Mouse (Mus musculus) lung, postnatal 0 days (tissue): ENCODE data around the gene Myo9a. TPM values are rescaled to one million over a fixed set of nuclear protein-coding genes. Genes with fewer than 3 reads are reported as not detected.
A peak's percentile ranks its signal among the peaks of the same experiment; 100 is the strongest.
"Not testable (repeated sequence)": the region's sequence is repeated elsewhere in the genome, so short reads cannot be mapped to it uniquely, and the experiment has no call there.

Experiments used
- ATAC-seq: fragments of 200-750 bp; cut with Nextera tagmentation; 2 replicates; pipeline ENCODE4 v1.8.0; 2017; ENCODE audit warnings: moderate library complexity
- DNase-seq: peaks from one replicate; pipeline ENCODE4 v3.0.0-alpha.2; 2016; ENCODE audit warnings: low spot score
- H3K27ac ChIP-seq: fragments of 300-500 bp; sonication (generic); 2 replicates; pipeline ENCODE4 v1.5.1; 2014; ENCODE audit warnings: antibody characterized with exemption, mild to moderate bottlenecking, low read length, mixed read lengths
- H3K27me3 ChIP-seq: fragments of 300-500 bp; sonication (generic); replicated peaks from 2 replicates; pipeline ENCODE4 v1.6.1; 2014; ENCODE audit warnings: low read length, mixed read lengths; ENCODE audit not compliant: insufficient read depth
- H3K36me3 ChIP-seq: fragments of 300-500 bp; sonication (generic); 2 replicates; pipeline ENCODE4 v1.6.1; 2014; ENCODE audit warnings: low read length, mixed read lengths; ENCODE audit not compliant: insufficient read depth
- H3K4me1 ChIP-seq: fragments of 300-500 bp; sonication (generic); 2 replicates; pipeline ENCODE4 v1.6.1; 2014; ENCODE audit warnings: antibody characterized with exemption, low read depth, low read length, mixed read lengths; ENCODE audit not compliant: insufficient read depth
- H3K4me2 ChIP-seq: fragments of 300-500 bp; sonication (generic); replicated peaks from 2 replicates; pipeline ENCODE4 v1.6.1; 2014; ENCODE audit warnings: low read depth, mild to moderate bottlenecking, low read length, moderate library complexity, mixed read lengths
- H3K4me3 ChIP-seq: fragments of 300-500 bp; sonication (generic); 2 replicates; pipeline ENCODE4 v1.5.1; 2014; ENCODE audit warnings: low read depth, low read length
- H3K9ac ChIP-seq: fragments of 300-500 bp; sonication (generic); replicated peaks from 2 replicates; pipeline ENCODE4 v1.6.1; 2014; ENCODE audit warnings: low read depth, mild to moderate bottlenecking
- H3K9me3 ChIP-seq: fragments of 300-500 bp; sonication (generic); 2 replicates; pipeline ENCODE4 v1.6.1; 2016; ENCODE audit warnings: low read length, mixed read lengths
- CTCF ChIP-seq: IDR thresholded peaks from 2 replicates; pipeline ENCODE4 v1.5.1; 2016; ENCODE audit warnings: antibody characterized with exemption, mild to moderate bottlenecking
- EP300 ChIP-seq: IDR thresholded peaks from 2 replicates; pipeline ENCODE4 v1.6.1; 2016; ENCODE audit warnings: antibody characterized with exemption, mild to moderate bottlenecking, control low read depth
- WGBS: fragments of 180-500 bp; shearing (Covaris S2); extraction: QIAGEN DNeasy Blood & Tissue Kit; methylation state at CpG from one replicate; pipeline ENCODE4 v1.1.7; 2014; 5-methylcytosine and 5-hydroxymethylcytosine counted together
- polyA plus RNA-seq: library from polyadenylated mRNA; unstranded; fragments of >200 nt; fragmentation: Nextera tagmentation; extraction: Ambion mirVana; gene quantifications from 2 replicates; pipeline ENCODE4 v1.2.1, GENCODE M21; 2015

Myo9a gene
- polyA plus RNA-seq, 1 experiment from 2014 or later: 8.1 TPM

GRCm38 (mm10) chr9:59955692-59956091, 205.0 kb downstream of the Myo9a start:
- Histone ChIP-seq H3K27me3 (no peaks in the 10 kb centered on the region), H3K4me2 (no peak overlapping the region), H3K36me3 (no peaks in the 10 kb centered on the region), H3K4me3 (no peak overlapping the region), H3K27ac (no peak overlapping the region), H3K4me1 (no peaks in the 10 kb centered on the region), H3K9ac (no peak overlapping the region), H3K9me3 (no peaks in the 10 kb centered on the region)
- WGBS: 58% methylated on average over 6 of the region's 6 CpGs
- TF ChIP-seq CTCF: no peak
- TF ChIP-seq EP300: no peak
- no peak for DNase-seq
- no peak for ATAC-seq

- no peak for DNase-seq
- no peak for ATAC-seq
- TF ChIP-seq EP300: no peak
- TF ChIP-seq CTCF: no peak
- WGBS: 24% methylated on average over 6 of the region's 6 CpGs
- H3K27ac ChIP-seq: no peak overlapping the region
- no peaks in the 10 kb centered on the region for H3K36me3 ChIP-seq
- H3K4me1 ChIP-seq: no peaks in the 10 kb centered on the region
- H3K9me3 ChIP-seq: no peaks in the 10 kb centered on the region
- no peak overlapping the region for H3K4me2 ChIP-seq
- H3K27me3 ChIP-seq: no peaks in the 10 kb centered on the region
- no peak overlapping the region for H3K4me3 ChIP-seq
- H3K9ac ChIP-seq: no peak overlapping the region
Observed at GRCm38 (mm10) chr9:59956496-59956895, 205.8 kb downstream of the Myo9a start.

DNA sequence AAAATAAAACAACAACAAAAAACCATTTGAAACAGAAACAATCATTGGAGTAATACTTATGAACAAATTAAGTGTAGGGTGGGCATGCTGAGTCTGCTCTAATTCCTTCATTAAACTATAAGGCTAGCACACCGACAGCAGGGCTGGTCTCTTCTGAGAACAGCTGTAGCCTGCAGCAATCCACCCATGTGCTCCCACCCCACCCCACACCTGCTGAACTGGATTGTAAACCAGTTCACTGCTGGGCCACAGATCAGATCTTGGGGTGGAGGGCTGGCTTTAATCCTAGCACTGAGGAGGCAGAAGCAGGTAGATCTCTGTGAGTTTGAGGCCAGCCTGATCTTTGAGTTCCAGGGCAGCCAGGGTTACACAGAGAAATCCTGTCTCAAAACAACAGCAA, 207.4 kb downstream of the Myo9a start:
- H3K4me3 ChIP-seq, H3K9ac ChIP-seq, H3K9me3 ChIP-seq, H3K36me3 ChIP-seq, H3K27ac ChIP-seq, ATAC-seq, H3K4me2 ChIP-seq, H3K27me3 ChIP-seq, H3K4me1 ChIP-seq, DNase-seq: not testable (repeated sequence)
- WGBS: 80% methylated on average over 1 of the region's 1 CpGs

DNA sequence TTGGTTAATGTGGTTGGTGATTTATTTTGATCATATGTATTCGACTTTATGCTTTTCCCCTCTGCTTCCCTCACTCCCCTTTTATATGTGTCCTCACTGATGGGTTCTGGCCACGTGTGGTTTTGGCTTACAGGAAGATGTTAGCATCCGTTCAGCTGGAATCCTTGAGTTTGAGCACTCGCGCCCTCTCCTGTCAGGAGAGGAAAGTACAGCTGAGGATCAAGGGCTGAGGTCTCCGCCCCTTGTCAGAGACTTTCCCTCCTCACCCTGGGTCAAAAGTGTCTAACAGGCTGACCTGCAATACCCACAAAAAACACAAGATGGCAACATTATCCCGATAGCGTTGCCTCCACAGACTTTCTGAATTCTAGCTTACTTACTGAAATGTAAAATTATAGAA, 208.6 kb downstream of the Myo9a start:
- 0% methylated on average over 8 of the region's 8 CpGs for WGBS
- DNase-seq (peak; percentile 96), ATAC-seq (peak; percentile 85)
- no peak overlapping the region for H3K4me2 ChIP-seq
- H3K4me3 ChIP-seq: no peak overlapping the region
- no peak overlapping the region for H3K9ac ChIP-seq
- H3K4me1 ChIP-seq: no peaks in the 10 kb centered on the region
- H3K27ac ChIP-seq: no peak overlapping the region
- no peaks in the 10 kb centered on the region for H3K36me3 ChIP-seq
- TF ChIP-seq CTCF: peak; percentile 97
- no peak for TF ChIP-seq EP300
- no peaks in the 10 kb centered on the region for H3K9me3 ChIP-seq
- no peaks in the 10 kb centered on the region for H3K27me3 ChIP-seq

GRCm38 (mm10) chr9:59960559-59960958, 209.9 kb downstream of the Myo9a start, which contains the start of gene Nr2e3:
Gene Nr2e3, minus strand, starts transcription at chr9:59960659.
- no peak for ATAC-seq
- Histone ChIP-seq H3K27me3 (no peaks in the 10 kb centered on the region), H3K9me3 (no peaks in the 10 kb centered on the region), H3K4me1 (no peaks in the 10 kb centered on the region), H3K36me3 (no peaks in the 10 kb centered on the region), H3K4me2 (no peak within 1 kb of the TSS), H3K4me3 (no peak within 1 kb of the TSS), H3K9ac (no peak within 1 kb of the TSS), H3K27ac (no peak within 1 kb of the TSS)
- 85% methylated on average over 10 of the region's 10 CpGs for WGBS
- DNase-seq: no peak
- TF ChIP-seq EP300: no peak
- TF ChIP-seq CTCF: no peak

- TF ChIP-seq CTCF: no peak
- whole genome bisulfite sequencing: 67% methylated on average over 14 of the region's 14 CpGs
- no peak for ATAC-seq
Observed at GRCm38 (mm10) chr9:59961201-59961955, 210.7 kb downstream of the Myo9a start.

More at GRCm38 (mm10) chr9:59961201-59961955, 210.7 kb downstream of the Myo9a start:
- H3K4me3 ChIP-seq: no peak overlapping the region
- no peak overlapping the region for H3K9ac ChIP-seq
- DNase-seq: no peak
- no peak overlapping the region for H3K27ac ChIP-seq
- no peaks in the 10 kb centered on the region for H3K4me1 ChIP-seq
- no peaks in the 10 kb centered on the region for H3K36me3 ChIP-seq
- H3K27me3 ChIP-seq: no peaks in the 10 kb centered on the region
- no peak overlapping the region for H3K4me2 ChIP-seq
- H3K9me3 ChIP-seq: no peaks in the 10 kb centered on the region
